In the genomic region with DNA sequence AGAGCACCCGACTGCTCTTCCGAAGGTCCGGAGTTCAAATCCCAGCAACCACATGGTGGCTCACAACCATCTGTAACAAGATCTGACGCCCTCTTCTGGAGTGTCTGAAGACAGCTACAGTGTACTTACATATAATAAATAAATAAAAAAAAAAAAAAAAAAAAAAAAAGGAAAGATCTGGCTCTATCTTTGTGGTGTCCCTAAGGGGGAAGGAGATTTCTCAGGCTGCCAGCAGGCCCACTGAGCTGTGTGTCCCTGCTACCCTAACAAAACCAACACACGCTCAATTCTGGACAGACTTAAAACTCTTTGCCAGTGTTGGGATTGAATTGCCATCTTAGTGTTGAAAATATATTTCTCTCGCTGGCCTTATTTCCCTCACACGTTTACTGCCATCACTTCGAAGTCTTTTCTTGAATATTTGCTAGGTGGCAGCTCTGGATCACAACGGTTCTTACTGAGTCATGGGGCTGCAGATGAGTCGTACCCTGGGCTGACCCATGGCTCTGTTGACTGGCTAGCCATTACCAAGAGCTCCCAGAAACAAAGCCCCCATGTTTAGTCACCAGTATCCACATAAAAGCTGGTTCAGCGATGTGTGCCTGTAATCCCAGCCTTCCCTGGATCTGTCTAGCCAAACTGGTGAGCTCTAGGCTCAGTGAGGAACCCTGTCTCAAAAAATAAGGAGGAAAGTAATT, we compare ENCODE assay signal across 19 mouse cellular contexts.
"Had no signal": no experiment of that assay in that cellular context is flagged by ENCODE, and none has a peak within 500 bp of the region (broad histone marks: within the 10 kb centered on the region; RNA-seq: fewer than 3 reads in every experiment).

No protein-coding gene starts in this region.

- H3K4me3 ChIP-seq: liver, embryonic 15.5 days; lung, embryonic 15.5 days; midbrain, embryonic 10.5 days; midbrain, embryonic 12.5 days; myocyte; neural tube, embryonic 13.5 days; neural tube, embryonic 15.5 days had no signal

- H3K36me3 ChIP-seq: liver, embryonic 15.5 days; lung, embryonic 15.5 days; midbrain, embryonic 10.5 days; midbrain, embryonic 12.5 days; neural tube, embryonic 13.5 days; neural tube, embryonic 15.5 days had no signal

- H3K9ac ChIP-seq: liver, embryonic 15.5 days; liver, postnatal 0 days; lung, embryonic 15.5 days; midbrain, embryonic 12.5 days; neural tube, embryonic 13.5 days; neural tube, embryonic 15.5 days had no signal

- H3K27ac ChIP-seq: liver, embryonic 15.5 days; lung, embryonic 15.5 days; midbrain, embryonic 10.5 days; midbrain, embryonic 12.5 days; neural tube, embryonic 13.5 days; neural tube, embryonic 15.5 days had no signal

- H3K9me3 ChIP-seq: liver, embryonic 15.5 days; lung, embryonic 15.5 days; midbrain, embryonic 10.5 days; midbrain, embryonic 12.5 days; neural tube, embryonic 13.5 days; neural tube, embryonic 15.5 days had no signal

- H3K4me1 ChIP-seq: liver, embryonic 15.5 days had no signal

- DNase-seq: liver, postnatal 0 days; lung, adult 2 months; lung, postnatal 14 days; lung, postnatal 4 days; midbrain, embryonic 14.5 days; right cerebral cortex, adult 18-20 months; right cerebral cortex, postnatal 25 days; right cerebral cortex, postnatal 4 days; spleen, adult 18-20 months; thymus, adult 2 months; thymus, postnatal 25 days; thymus, postnatal 4 days had no signal
